Mouse (Mus musculus): ENCODE results near the gene Mgme1.

DNA sequence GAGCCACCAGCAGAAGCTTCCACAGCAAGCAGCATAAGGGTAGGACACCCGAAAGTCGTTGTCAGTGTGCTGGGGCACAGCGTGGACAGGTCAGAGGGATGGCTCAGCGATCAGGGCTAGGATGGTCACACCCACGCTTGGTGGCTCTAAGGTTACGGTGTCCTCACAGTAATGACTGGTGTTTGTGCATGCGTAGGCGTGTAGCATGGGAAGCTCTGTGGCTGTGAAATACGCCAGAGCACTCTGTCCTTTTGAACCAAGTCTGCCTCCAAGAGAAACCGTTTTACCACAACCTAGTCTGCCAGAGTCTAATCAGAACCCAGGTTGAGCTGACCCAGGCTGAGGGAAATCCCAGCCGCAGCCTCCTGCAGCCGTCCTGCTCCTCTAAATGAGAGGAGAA lies 46.1 kb upstream of the Mgme1 start:
- TF ChIP-seq CTCF (IDR thresholded peaks at IDR 0.05; ENCODE audit: low read depth): no peak
- TF ChIP-seq EP300 (optimal IDR thresholded peaks at IDR 0.05): no peak
